Mouse (Mus musculus) adrenal gland, adult 8-10 months (tissue): ENCODE measurements at regions not wholly inside any gene's neighbourhood (a gene's known extent, or its start where the extent isn't known, plus 50 kb on each side); places are given as distances from the start of the nearest gene placed in this dataset.

ENCODE experiments used
- DNase-seq: peaks from one replicate; pipeline ENCODE4 v3.0.0; 2022

- no peak for DNase-seq
Observed at GRCm38 (mm10) chr19:20035223-20035622, 355.5 kb downstream of the Anxa1 start.

- no peak for DNase-seq
Observed at GRCm38 (mm10) chr19:20027667-20028282, 363.0 kb downstream of the Anxa1 start.

- DNase-seq, result no peak
Observed at GRCm38 (mm10) chr19:20014114-20014513, 376.6 kb downstream of the Anxa1 start.

- no peak for DNase-seq
Observed at GRCm38 (mm10) chr19:20009801-20010441, 380.8 kb downstream of the Anxa1 start.

- DNase-seq, result no peak
Observed at GRCm38 (mm10) chr19:20005932-20006625, 384.7 kb downstream of the Anxa1 start.

DNA sequence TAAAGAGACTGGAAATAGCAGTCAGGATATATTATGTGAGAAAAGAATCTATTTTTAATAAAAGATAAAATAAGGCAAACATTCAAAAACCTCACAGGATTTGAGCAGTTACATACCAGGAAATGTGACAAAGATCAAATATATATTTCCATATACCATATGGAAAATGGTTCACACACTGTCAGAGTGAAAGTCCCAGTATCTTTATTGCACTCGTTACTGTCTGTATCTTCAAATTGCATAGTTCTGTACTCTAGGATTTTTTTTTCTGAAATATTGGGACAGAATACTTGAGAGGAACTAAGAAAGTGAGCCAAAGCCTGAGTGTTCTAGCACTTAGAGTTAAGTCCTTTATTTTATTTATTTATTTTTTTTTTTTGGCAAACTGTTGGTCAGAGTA, 403.5 kb downstream of the Anxa1 start:
- DNase-seq, result no peak

- DNase-seq, result no peak
Observed at GRCm38 (mm10) chr19:19978816-19979215, 411.9 kb downstream of the Anxa1 start.

DNA sequence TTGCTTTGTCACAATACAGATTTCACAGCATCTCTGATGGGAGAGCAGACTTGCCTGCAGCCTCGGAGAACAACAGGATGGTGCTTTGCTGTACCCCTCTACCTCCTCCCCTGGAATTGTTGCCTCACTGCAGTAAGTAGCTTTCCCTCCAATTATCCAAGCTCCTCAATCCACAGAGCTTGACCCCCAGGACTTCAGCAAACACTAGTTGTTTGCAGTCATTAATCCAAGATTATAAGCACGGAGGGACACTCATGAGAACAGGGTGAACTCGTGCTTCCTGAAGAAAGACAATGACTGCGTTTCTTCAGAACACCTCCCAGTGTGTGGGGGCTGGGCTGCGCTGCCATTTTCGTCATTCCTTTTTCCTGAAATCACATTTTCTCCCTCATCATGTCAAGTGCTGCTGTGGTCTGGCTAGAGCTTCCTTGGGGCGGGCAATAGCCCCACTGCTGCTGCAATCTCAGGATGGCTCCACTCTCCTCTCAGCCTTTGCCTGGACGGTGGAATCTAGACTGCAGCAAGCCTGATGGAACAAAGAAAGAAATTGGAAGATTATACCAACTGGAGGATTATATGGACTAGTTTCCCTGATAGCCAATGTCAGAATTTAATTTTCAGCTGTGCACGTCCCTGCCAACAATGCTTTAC, 413.0 kb downstream of the Anxa1 start:
- DNase-seq, result no peak

GRCm38 (mm10) chr19:19976776-19977175, 414.0 kb downstream of the Anxa1 start:
- DNase-seq, result no peak

DNA sequence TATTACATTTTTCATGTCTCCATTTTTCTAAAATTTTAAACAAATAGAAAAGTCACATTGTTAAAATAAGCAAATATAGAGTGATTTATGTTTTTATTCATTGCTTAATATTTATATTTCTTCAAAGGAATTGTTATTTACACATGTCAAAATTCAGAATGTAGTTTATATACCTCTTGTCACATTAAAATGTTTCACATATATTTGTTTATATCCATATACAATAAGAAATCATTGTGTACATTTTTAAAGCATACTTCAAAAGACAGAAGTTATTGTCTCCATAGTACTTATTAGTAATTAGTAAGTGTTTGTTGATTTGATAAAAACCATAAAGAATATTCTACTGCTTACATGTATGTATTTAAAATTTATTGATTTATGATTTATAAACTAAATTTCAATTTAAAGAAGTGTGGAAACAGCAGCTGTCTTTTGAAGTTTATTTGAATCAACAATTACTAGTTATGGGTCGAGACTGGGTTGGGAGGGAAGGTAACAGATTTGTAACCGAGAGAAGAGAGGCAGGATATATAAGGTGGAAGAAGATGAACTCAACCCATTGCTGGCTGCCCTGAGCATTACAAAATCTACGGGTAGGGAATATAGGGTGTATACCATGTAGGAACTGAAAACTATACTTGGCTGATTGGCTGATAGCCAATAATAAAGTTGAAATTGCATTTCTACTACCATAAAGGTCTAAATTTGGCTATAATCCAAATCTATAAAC, 420.8 kb downstream of the Anxa1 start:
- DNase-seq, result no peak

GRCm38 (mm10) chr19:19969335-19969734, 421.4 kb downstream of the Anxa1 start:
- DNase-seq, result no peak

DNA sequence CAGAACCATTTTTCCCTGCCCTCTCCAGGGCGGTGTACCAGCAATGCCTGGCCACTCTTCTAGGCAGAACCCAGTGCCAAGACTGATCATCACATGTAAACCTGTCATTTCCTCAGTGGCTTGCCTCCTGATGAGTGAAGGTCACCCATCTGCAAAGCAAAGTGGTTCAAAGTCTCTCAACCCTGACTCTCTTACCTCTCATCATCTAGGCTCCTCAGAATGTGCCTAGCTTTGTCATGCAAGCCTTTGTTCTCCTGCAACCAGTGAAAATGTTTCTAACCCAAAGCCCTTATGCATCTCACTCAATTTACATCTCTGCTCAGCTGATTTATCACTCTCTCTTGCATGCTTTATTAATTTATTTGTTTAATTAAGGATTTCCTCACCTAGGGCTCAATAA, 445.5 kb downstream of the Anxa1 start:
- DNase-seq, result no peak

DNA sequence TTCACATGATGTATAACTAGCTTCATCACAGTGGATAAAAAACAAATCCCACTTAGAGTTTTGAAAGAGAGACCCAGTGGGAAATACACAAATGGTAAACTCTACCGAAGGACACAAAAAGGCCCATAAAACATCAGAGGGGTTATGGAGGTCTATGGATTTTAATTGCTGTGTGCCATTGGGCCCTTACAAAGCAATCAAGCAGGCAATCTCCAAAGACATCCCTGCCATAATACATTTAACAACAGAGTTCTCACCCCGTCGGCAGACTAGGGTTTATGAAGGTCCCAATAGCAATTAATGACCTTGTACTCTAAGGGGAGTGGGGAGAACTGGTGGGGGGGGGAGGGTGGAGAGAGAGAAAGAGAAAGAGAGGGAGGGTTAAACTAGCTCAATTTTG, 448.0 kb downstream of the Anxa1 start:
- no peak for DNase-seq

- no peak for DNase-seq
Observed at GRCm38 (mm10) chr19:19921109-19921508, 469.6 kb downstream of the Anxa1 start.

DNA sequence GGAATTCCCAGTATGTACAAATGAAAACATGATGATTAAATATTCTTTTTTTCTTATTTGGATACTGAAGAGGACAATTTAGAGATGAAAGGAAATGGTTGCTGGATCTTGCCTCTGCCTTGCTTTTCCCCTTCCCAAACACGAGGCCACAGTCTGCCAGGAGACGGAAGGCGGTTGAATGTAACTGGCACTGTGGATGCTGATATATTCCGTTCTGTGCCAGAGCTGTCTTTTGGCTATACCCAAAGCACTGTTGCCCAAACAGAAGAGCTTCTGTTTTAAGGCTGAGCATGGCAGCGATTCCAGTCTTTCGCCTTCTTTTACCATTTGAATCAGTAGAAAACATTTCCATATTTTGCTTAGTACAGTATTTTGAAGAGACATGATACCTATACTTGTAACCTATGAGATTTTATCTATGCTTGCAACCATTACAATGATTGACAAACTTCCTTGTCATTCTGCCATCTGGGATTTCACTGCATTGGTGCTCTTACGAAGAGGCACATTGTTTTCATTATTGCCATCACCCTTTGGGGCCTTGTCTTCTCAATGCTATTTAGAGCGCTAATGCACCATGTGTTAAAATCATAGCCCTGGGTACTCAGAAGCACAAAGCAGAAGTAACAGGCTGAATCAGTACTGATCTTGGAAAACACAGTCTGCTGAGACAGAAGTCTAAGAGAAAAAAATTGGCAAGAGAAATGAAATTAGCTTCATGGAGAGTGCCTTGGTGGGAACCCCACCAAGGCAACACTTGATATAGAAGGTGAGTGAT, 504.6 kb downstream of the Anxa1 start:
- no peak for DNase-seq

GRCm38 (mm10) chr19:19880895-19881294, 509.8 kb downstream of the Anxa1 start:
- DNase-seq, result no peak

DNA sequence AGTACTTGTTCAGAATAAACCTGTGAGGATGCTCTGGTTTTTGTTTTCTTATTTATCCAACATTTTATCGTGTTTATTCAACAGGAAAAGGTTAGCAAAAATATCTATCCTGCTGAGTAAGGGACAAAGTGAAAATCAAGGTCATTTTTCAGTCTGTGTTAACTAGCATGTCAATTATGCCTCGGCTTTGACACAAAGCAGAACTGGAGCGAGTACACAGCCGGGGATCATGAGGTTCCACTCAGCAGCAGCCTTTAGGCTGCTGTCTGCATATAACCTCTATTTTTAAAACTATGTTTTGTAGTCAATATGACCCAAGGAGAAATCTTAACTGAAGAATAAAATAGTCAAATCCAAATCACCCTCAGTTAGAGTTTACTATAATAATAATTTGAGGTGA, 542.6 kb downstream of the Anxa1 start:
- no peak for DNase-seq

- no peak for DNase-seq
Observed at GRCm38 (mm10) chr19:19807992-19808391, 582.8 kb downstream of the Anxa1 start.

- DNase-seq, result no peak
Observed at GRCm38 (mm10) chr19:19793835-19794234, 596.9 kb downstream of the Anxa1 start.

DNA sequence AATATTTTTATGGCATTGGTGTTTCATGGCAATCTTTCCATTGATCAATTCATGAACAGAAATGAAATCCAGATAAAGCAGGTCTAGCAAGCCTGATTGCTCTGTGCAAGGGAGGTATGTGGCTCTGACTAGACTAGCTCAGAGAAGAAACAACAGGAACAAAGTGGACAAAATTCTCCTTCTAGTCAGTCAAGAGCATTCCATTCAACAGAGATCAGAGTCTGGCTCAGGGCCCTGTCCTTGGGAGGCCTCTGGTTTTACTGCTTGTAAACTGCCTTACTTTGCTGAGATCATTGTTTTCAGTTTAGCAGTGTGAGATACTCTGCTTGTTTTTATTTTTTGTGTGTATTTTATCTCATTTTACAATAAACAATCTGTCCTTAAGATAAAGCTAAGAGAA, 607.2 kb downstream of the Anxa1 start:
- peak; percentile 69 for DNase-seq

- DNase-seq, result no peak
Observed at GRCm38 (mm10) chr19:19777891-19778290, 612.9 kb downstream of the Anxa1 start.

DNA sequence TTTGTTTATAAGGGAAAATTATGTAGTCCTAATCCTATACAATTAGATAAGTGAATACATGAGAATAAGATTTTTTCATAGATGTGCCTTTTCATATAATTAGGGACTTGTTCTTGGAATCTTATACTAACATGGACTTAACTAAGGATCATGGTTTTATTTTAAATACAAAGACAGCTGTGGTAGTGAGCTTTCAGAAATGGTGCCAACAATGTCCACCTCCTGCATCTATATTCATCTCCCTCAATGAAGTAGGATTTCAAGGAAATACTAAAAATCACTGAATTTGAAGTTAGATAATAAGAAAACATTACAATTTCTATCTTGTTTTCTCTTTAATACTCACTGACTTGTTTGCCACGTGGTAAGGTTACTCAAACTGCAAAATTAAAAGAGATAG, 619.8 kb downstream of the Anxa1 start:
- no peak for DNase-seq
